Mouse (Mus musculus) embryonic facial prominence, embryonic 15.5 days (tissue): ENCODE data around the gene Prr36. TPM values are rescaled to one million over a fixed set of nuclear protein-coding genes. Genes with fewer than 3 reads are reported as not detected.
A peak's percentile ranks its signal among the peaks of the same experiment; 100 is the strongest.

ENCODE experiments used
- ATAC-seq: fragments of 200-750 bp; cut with Nextera tagmentation; 2 replicates; pipeline ENCODE4 v1.8.0; 2017; ENCODE audit warnings: low read depth, moderate TSS enrichment; ENCODE audit not compliant: insufficient number of reproducible peaks, low FRiP score, low TSS enrichment
- H3K27ac ChIP-seq: fragments of 300-500 bp; sonication (generic); replicated peaks from 2 replicates; pipeline ENCODE4 v1.5.1; 2015; ENCODE audit warnings: mild to moderate bottlenecking, inconsistent platforms
- H3K27me3 ChIP-seq: fragments of 300-500 bp; sonication (generic); 2 replicates; pipeline ENCODE4 v1.6.1; 2015; ENCODE audit warnings: inconsistent platforms
- H3K36me3 ChIP-seq: fragments of 300-500 bp; sonication (generic); 2 replicates; pipeline ENCODE4 v1.6.1; 2015; ENCODE audit warnings: mild to moderate bottlenecking, inconsistent platforms
- H3K4me1 ChIP-seq: fragments of 300-500 bp; sonication (generic); 2 replicates; pipeline ENCODE4 v1.6.1; 2015; ENCODE audit warnings: inconsistent platforms
- H3K4me2 ChIP-seq: fragments of 300-500 bp; sonication (generic); replicated peaks from 2 replicates; pipeline ENCODE4 v1.6.1; 2015; ENCODE audit warnings: mild to moderate bottlenecking, inconsistent platforms
- H3K4me3 ChIP-seq: fragments of 300-500 bp; sonication (generic); replicated peaks from 2 replicates; pipeline ENCODE4 v1.5.1; 2015; ENCODE audit warnings: mild to moderate bottlenecking, inconsistent platforms
- H3K9ac ChIP-seq: fragments of 300-500 bp; sonication (generic); 2 replicates; pipeline ENCODE4 v1.6.1; 2015; ENCODE audit warnings: inconsistent platforms
- H3K9me3 ChIP-seq: fragments of 300-500 bp; sonication (generic); replicated peaks from 2 replicates; pipeline ENCODE4 v1.6.1; 2016; ENCODE audit warnings: inconsistent platforms
- WGBS: fragments of 180-500 bp; shearing (Covaris S2); methylation state at CpG from one replicate; pipeline ENCODE4 v1.1.7; 2015; 5-methylcytosine and 5-hydroxymethylcytosine counted together
- polyA plus RNA-seq: library from polyadenylated mRNA; unstranded; fragments of >200 nt; fragmentation: Nextera tagmentation; extraction: Ambion mirVana; gene quantifications from 2 replicates; pipeline ENCODE4 v1.2.1, GENCODE M21; 2015

The Prr36 gene
- polyA plus RNA-seq, 1 experiment from 2014 or later = 1.9 TPM

GRCm38 (mm10) chr8:4238434-4239192, 21.4 kb upstream of the Prr36 start, which contains the start of the genes Map2k7 and Gm49320:
Gene Map2k7 (plus strand): TSS chr8:4238740.
Gene Gm49320 (plus strand): TSS chr8:4238865.
- ATAC-seq = peak; percentile 96
- H3K9ac ChIP-seq = peak within 1 kb of the TSS; percentile 70
- peaks cover 26% of the 10 kb centered on the region for H3K4me1 ChIP-seq
- no peaks in the 10 kb centered on the region for H3K9me3 ChIP-seq
- H3K27me3 ChIP-seq = no peaks in the 10 kb centered on the region
- H3K4me2 ChIP-seq = peak within 1 kb of the TSS; percentile 72
- peak within 1 kb of the TSS; percentile 65 for H3K4me3 ChIP-seq
- WGBS = under 1% methylated on average over 71 of the region's 71 CpGs
- peak within 1 kb of the TSS; percentile 96 for H3K27ac ChIP-seq
- H3K36me3 ChIP-seq = peaks cover 27% of the 10 kb centered on the region

- peak overlapping the region; percentile 72 for H3K4me2 ChIP-seq
- H3K4me1 ChIP-seq = peaks cover 26% of the 10 kb centered on the region
- H3K27me3 ChIP-seq = no peaks in the 10 kb centered on the region
- peak overlapping the region; percentile 65 for H3K4me3 ChIP-seq
- peaks cover 20% of the 10 kb centered on the region for H3K36me3 ChIP-seq
- ATAC-seq = no peak
- H3K9ac ChIP-seq = peak overlapping the region; percentile 70
- no peaks in the 10 kb centered on the region for H3K9me3 ChIP-seq
- peak overlapping the region; percentile 96 for H3K27ac ChIP-seq
- 20% methylated on average over 15 of the region's 15 CpGs for WGBS
These were observed 20.7 kb upstream of the Prr36 start for GRCm38 (mm10) chr8:4237814-4238433.

- Histone ChIP-seq H3K36me3 (no peaks in the 10 kb centered on the region), H3K4me3 (no peak overlapping the region), H3K27ac (no peak overlapping the region), H3K4me2 (no peak overlapping the region), H3K27me3 (peaks cover 16% of the 10 kb centered on the region), H3K4me1 (no peaks in the 10 kb centered on the region; the same call in 1 of the 2 replicates), H3K9me3 (no peaks in the 10 kb centered on the region), H3K9ac (no peak overlapping the region)
- WGBS = 51% methylated on average over 10 of the region's 10 CpGs
- ATAC-seq = no peak
These were observed 13.5 kb upstream of the Prr36 start for GRCm38 (mm10) chr8:4230612-4231351.

GRCm38 (mm10) chr8:4229784-4230183, 12.5 kb upstream of the Prr36 start:
- no peaks in the 10 kb centered on the region; the same call in 1 of the 2 replicates for H3K4me1 ChIP-seq
- H3K36me3 ChIP-seq = no peaks in the 10 kb centered on the region
- WGBS = 69% methylated on average over 5 of the region's 5 CpGs
- H3K4me2 ChIP-seq = no peak overlapping the region
- peaks cover 17% of the 10 kb centered on the region for H3K27me3 ChIP-seq
- ATAC-seq = no peak
- no peaks in the 10 kb centered on the region for H3K9me3 ChIP-seq
- H3K9ac ChIP-seq = no peak overlapping the region
- H3K27ac ChIP-seq = no peak overlapping the region
- no peak overlapping the region for H3K4me3 ChIP-seq

GRCm38 (mm10) chr8:4227919-4228318, 10.7 kb upstream of the Prr36 start:
- peaks cover 17% of the 10 kb centered on the region for H3K27me3 ChIP-seq
- H3K4me1 ChIP-seq = no peaks in the 10 kb centered on the region; the same call in 1 of the 2 replicates
- no peak overlapping the region for H3K9ac ChIP-seq
- no peak overlapping the region for H3K27ac ChIP-seq
- ATAC-seq = no peak
- H3K4me2 ChIP-seq = no peak overlapping the region
- WGBS = 86% methylated on average over 4 of the region's 4 CpGs
- H3K36me3 ChIP-seq = no peaks in the 10 kb centered on the region
- H3K4me3 ChIP-seq = no peak overlapping the region
- no peaks in the 10 kb centered on the region for H3K9me3 ChIP-seq

GRCm38 (mm10) chr8:4226739-4227347, 9.6 kb upstream of the Prr36 start, which contains the start of gene Lrrc8e:
Gene Lrrc8e (plus strand): TSS chr8:4226827.
- no peaks in the 10 kb centered on the region; the same call in 1 of the 2 replicates for H3K4me1 ChIP-seq
- H3K4me3 ChIP-seq = peak within 1 kb of the TSS; percentile 41
- peaks cover 17% of the 10 kb centered on the region for H3K27me3 ChIP-seq
- peak within 1 kb of the TSS; percentile 61 for H3K4me2 ChIP-seq
- WGBS = 4% methylated on average over 33 of the region's 33 CpGs
- no peaks in the 10 kb centered on the region for H3K9me3 ChIP-seq
- no peaks in the 10 kb centered on the region for H3K36me3 ChIP-seq
- 0 out of 2 replicates have a peak within 1 kb of the TSS, but pooled peaks have one; percentile 21 for H3K9ac ChIP-seq
- no peak within 1 kb of the TSS for H3K27ac ChIP-seq
- ATAC-seq = peak; percentile 62

- Histone ChIP-seq H3K36me3 (no peaks in the 10 kb centered on the region), H3K27ac (no peak overlapping the region), H3K4me3 (peak overlapping the region; percentile 41), H3K9me3 (no peaks in the 10 kb centered on the region), H3K27me3 (peaks cover 17% of the 10 kb centered on the region), H3K4me1 (no peaks in the 10 kb centered on the region; the same call in 1 of the 2 replicates), H3K4me2 (peak overlapping the region; percentile 61), H3K9ac (no peak overlapping the region)
- no peak for ATAC-seq
- WGBS = 27% methylated on average over 4 of the region's 4 CpGs
These were observed 9.1 kb upstream of the Prr36 start for GRCm38 (mm10) chr8:4226323-4226722.

GRCm38 (mm10) chr8:4222059-4222458, 4.8 kb upstream of the Prr36 start:
- no peak overlapping the region for H3K9ac ChIP-seq
- no peaks in the 10 kb centered on the region for H3K36me3 ChIP-seq
- peaks cover 4% of the 10 kb centered on the region for H3K4me1 ChIP-seq
- H3K27me3 ChIP-seq = peaks cover 28% of the 10 kb centered on the region
- ATAC-seq = no peak
- H3K27ac ChIP-seq = no peak overlapping the region
- H3K9me3 ChIP-seq = no peaks in the 10 kb centered on the region
- H3K4me2 ChIP-seq = no peak overlapping the region
- no peak overlapping the region for H3K4me3 ChIP-seq

- WGBS = 83% methylated on average over 3 of the region's 3 CpGs
- no peaks in the 10 kb centered on the region for H3K36me3 ChIP-seq
- H3K27me3 ChIP-seq = peaks cover 38% of the 10 kb centered on the region
- H3K4me2 ChIP-seq = no peak overlapping the region
- H3K27ac ChIP-seq = no peak overlapping the region
- H3K4me3 ChIP-seq = no peak overlapping the region
- peaks cover 17% of the 10 kb centered on the region for H3K4me1 ChIP-seq
- no peak for ATAC-seq
- H3K9me3 ChIP-seq = no peaks in the 10 kb centered on the region
- no peak overlapping the region for H3K9ac ChIP-seq
These were observed 2.4 kb upstream of the Prr36 start for GRCm38 (mm10) chr8:4219617-4220016.

GRCm38 (mm10) chr8:4216296-4216695, 963 bp downstream of the Prr36 start:
- Histone ChIP-seq H3K9ac (0 out of 2 replicates have a peak overlapping the region, but pooled peaks have one; percentile 23), H3K4me2 (peak overlapping the region; percentile 83), H3K27ac (no peak overlapping the region), H3K4me1 (peaks cover 36% of the 10 kb centered on the region), H3K36me3 (no peaks in the 10 kb centered on the region), H3K4me3 (peak overlapping the region; percentile 44), H3K27me3 (peaks cover 44% of the 10 kb centered on the region), H3K9me3 (no peaks in the 10 kb centered on the region)
- WGBS = 6% methylated on average over 18 of the region's 18 CpGs
- ATAC-seq = no peak
